Mouse (Mus musculus) liver, embryonic 12.5 days (tissue): ENCODE measurements at regions not wholly inside any gene's neighbourhood (a gene's known extent, or its start where the extent isn't known, plus 50 kb on each side); places are given as distances from the start of the nearest gene placed in this dataset.

Experiments used
- ATAC-seq: fragments of 200-750 bp; cut with Nextera tagmentation; 2 replicates; pipeline ENCODE4 v1.8.0; 2017; ENCODE audit warnings: moderate number of reproducible peaks, mild to moderate bottlenecking, moderate library complexity
- H3K27ac ChIP-seq: fragments of 300-500 bp; sonication (generic); 2 replicates; pipeline ENCODE4 v1.5.1; 2016; ENCODE audit warnings: mild to moderate bottlenecking
- H3K27me3 ChIP-seq: fragments of 300-500 bp; sonication (generic); replicated peaks from 2 replicates; pipeline ENCODE4 v1.6.1; 2016; ENCODE audit warnings: mild to moderate bottlenecking, moderate library complexity
- H3K36me3 ChIP-seq: fragments of 300-500 bp; sonication (generic); 2 replicates; pipeline ENCODE4 v1.6.1; 2016; ENCODE audit warnings: mild to moderate bottlenecking, moderate library complexity
- H3K4me1 ChIP-seq: fragments of 300-500 bp; sonication (generic); 2 replicates; pipeline ENCODE4 v1.6.1; 2016
- H3K4me2 ChIP-seq: fragments of 300-500 bp; sonication (generic); 2 replicates; pipeline ENCODE4 v1.6.1; 2016; ENCODE audit warnings: mild to moderate bottlenecking, moderate library complexity
- H3K4me3 ChIP-seq: fragments of 300-500 bp; sonication (generic); 2 replicates; pipeline ENCODE4 v1.5.1; 2016; ENCODE audit warnings: mild to moderate bottlenecking, moderate library complexity
- H3K9ac ChIP-seq: fragments of 300-500 bp; sonication (generic); 2 replicates; pipeline ENCODE4 v1.6.1; 2016; ENCODE audit warnings: mild to moderate bottlenecking, moderate library complexity
- H3K9me3 ChIP-seq: fragments of 300-500 bp; sonication (generic); replicated peaks from 2 replicates; pipeline ENCODE4 v1.6.1; 2016; ENCODE audit warnings: mild to moderate bottlenecking, moderate library complexity
- WGBS: fragments of 180-500 bp; shearing (Covaris S2); methylation state at CpG from one replicate; pipeline ENCODE4 v1.1.7; 2016; ENCODE audit not compliant: insufficient replicate concordance; 5-methylcytosine and 5-hydroxymethylcytosine counted together

GRCm38 (mm10) chr1:61139291-61139983 is 161.7 kb downstream of the Icos start:
- H3K9ac ChIP-seq, result no peak overlapping the region
- WGBS, result 19% methylated on average over 15 of the region's 15 CpGs
- peak overlapping the region; percentile 13; the same call in 1 of the 2 replicates for H3K4me2 ChIP-seq
- no peak overlapping the region for H3K27ac ChIP-seq
- H3K27me3 ChIP-seq, result no peaks in the 10 kb centered on the region; the same call in 1 of the 2 replicates
- peaks cover 5% of the 10 kb centered on the region; the same call in 1 of the 2 replicates for H3K4me1 ChIP-seq
- no peak for ATAC-seq
- H3K36me3 ChIP-seq, result no peaks in the 10 kb centered on the region
- no peaks in the 10 kb centered on the region for H3K9me3 ChIP-seq
- H3K4me3 ChIP-seq, result no peak overlapping the region

GRCm38 (mm10) chr1:61139984-61140648 is 162.4 kb downstream of the Icos start:
- no peak overlapping the region for H3K4me2 ChIP-seq
- H3K9me3 ChIP-seq, result no peaks in the 10 kb centered on the region
- H3K27me3 ChIP-seq, result no peaks in the 10 kb centered on the region; the same call in 1 of the 2 replicates
- no peak overlapping the region for H3K27ac ChIP-seq
- 50% methylated on average over 10 of the region's 10 CpGs for WGBS
- ATAC-seq, result no peak
- H3K4me3 ChIP-seq, result no peak overlapping the region
- H3K36me3 ChIP-seq, result no peaks in the 10 kb centered on the region
- no peak overlapping the region for H3K9ac ChIP-seq
- H3K4me1 ChIP-seq, result peaks cover 5% of the 10 kb centered on the region; the same call in 1 of the 2 replicates

- 17% methylated on average over 9 of the region's 9 CpGs for WGBS
- Histone ChIP-seq H3K27me3 (no peaks in the 10 kb centered on the region; the same call in 1 of the 2 replicates), H3K4me2 (no peak overlapping the region), H3K4me3 (no peak overlapping the region), H3K9me3 (no peaks in the 10 kb centered on the region), H3K27ac (no peak overlapping the region), H3K36me3 (no peaks in the 10 kb centered on the region), H3K9ac (no peak overlapping the region), H3K4me1 (peaks cover 5% of the 10 kb centered on the region; the same call in 1 of the 2 replicates)
- no peak for ATAC-seq
These were observed 163.3 kb downstream of the Icos start for GRCm38 (mm10) chr1:61140870-61141591.

- H3K9ac ChIP-seq, result no peak overlapping the region
- no peaks in the 10 kb centered on the region; the same call in 1 of the 2 replicates for H3K27me3 ChIP-seq
- no peaks in the 10 kb centered on the region for H3K36me3 ChIP-seq
- H3K9me3 ChIP-seq, result no peaks in the 10 kb centered on the region
- H3K4me2 ChIP-seq, result no peak overlapping the region
- H3K4me1 ChIP-seq, result peaks cover 5% of the 10 kb centered on the region; the same call in 1 of the 2 replicates
- no peak overlapping the region for H3K4me3 ChIP-seq
- no peak overlapping the region for H3K27ac ChIP-seq
- 23% methylated on average over 2 of the region's 2 CpGs for WGBS
- no peak for ATAC-seq
These were observed 163.8 kb downstream of the Icos start for GRCm38 (mm10) chr1:61141592-61141930.

GRCm38 (mm10) chr1:61141952-61142351 is 164.2 kb downstream of the Icos start:
- H3K4me3 ChIP-seq, result no peak overlapping the region
- H3K36me3 ChIP-seq, result no peaks in the 10 kb centered on the region
- no peaks in the 10 kb centered on the region; the same call in 1 of the 2 replicates for H3K27me3 ChIP-seq
- H3K27ac ChIP-seq, result no peak overlapping the region
- H3K9ac ChIP-seq, result no peak overlapping the region
- 34% methylated on average over 9 of the region's 9 CpGs for WGBS
- H3K4me1 ChIP-seq, result peaks cover 5% of the 10 kb centered on the region; the same call in 1 of the 2 replicates
- ATAC-seq, result no peak
- no peaks in the 10 kb centered on the region for H3K9me3 ChIP-seq
- H3K4me2 ChIP-seq, result no peak overlapping the region

- H3K36me3 ChIP-seq, result no peaks in the 10 kb centered on the region
- no peak overlapping the region for H3K4me2 ChIP-seq
- H3K9me3 ChIP-seq, result no peaks in the 10 kb centered on the region
- H3K4me1 ChIP-seq, result peaks cover 5% of the 10 kb centered on the region; the same call in 1 of the 2 replicates
- H3K4me3 ChIP-seq, result no peak overlapping the region
- H3K9ac ChIP-seq, result no peak overlapping the region
- no peaks in the 10 kb centered on the region; the same call in 1 of the 2 replicates for H3K27me3 ChIP-seq
- ATAC-seq, result no peak
- WGBS, result 43% methylated on average over 14 of the region's 14 CpGs
- H3K27ac ChIP-seq, result no peak overlapping the region
These were observed 165.5 kb downstream of the Icos start for GRCm38 (mm10) chr1:61143030-61143753.

- Histone ChIP-seq H3K4me2 (no peak overlapping the region), H3K27me3 (no peaks in the 10 kb centered on the region; the same call in 1 of the 2 replicates), H3K9me3 (no peaks in the 10 kb centered on the region), H3K9ac (no peak overlapping the region), H3K36me3 (no peaks in the 10 kb centered on the region), H3K4me1 (peaks cover 5% of the 10 kb centered on the region; the same call in 1 of the 2 replicates), H3K4me3 (no peak overlapping the region), H3K27ac (no peak overlapping the region)
- 69% methylated on average over 8 of the region's 8 CpGs for WGBS
- ATAC-seq, result no peak
These were observed 166.0 kb downstream of the Icos start for GRCm38 (mm10) chr1:61143754-61144066.

GRCm38 (mm10) chr1:61145013-61145412 is 167.3 kb downstream of the Icos start:
- Histone ChIP-seq H3K36me3 (no peaks in the 10 kb centered on the region), H3K27me3 (no peaks in the 10 kb centered on the region; the same call in 1 of the 2 replicates), H3K9ac (no peak overlapping the region), H3K4me3 (no peak overlapping the region), H3K9me3 (no peaks in the 10 kb centered on the region), H3K27ac (no peak overlapping the region), H3K4me2 (no peak overlapping the region), H3K4me1 (peaks cover 5% of the 10 kb centered on the region; the same call in 1 of the 2 replicates)
- 35% methylated on average over 4 of the region's 4 CpGs for WGBS
- ATAC-seq, result no peak

- H3K9ac ChIP-seq, result no peak overlapping the region
- H3K4me3 ChIP-seq, result no peak overlapping the region
- no peaks in the 10 kb centered on the region for H3K36me3 ChIP-seq
- H3K4me1 ChIP-seq, result peaks cover under 1% of the 10 kb centered on the region; the same call in 1 of the 2 replicates
- H3K9me3 ChIP-seq, result no peaks in the 10 kb centered on the region
- WGBS, result 61% methylated on average over 7 of the region's 7 CpGs
- no peak overlapping the region for H3K27ac ChIP-seq
- no peaks in the 10 kb centered on the region; the same call in 1 of the 2 replicates for H3K27me3 ChIP-seq
- ATAC-seq, result no peak
- H3K4me2 ChIP-seq, result no peak overlapping the region
These were observed 167.8 kb downstream of the Icos start for GRCm38 (mm10) chr1:61145572-61145971.

- Histone ChIP-seq H3K9ac (no peak overlapping the region), H3K4me1 (no peaks in the 10 kb centered on the region), H3K9me3 (no peaks in the 10 kb centered on the region), H3K27me3 (no peaks in the 10 kb centered on the region; the same call in 1 of the 2 replicates), H3K36me3 (no peaks in the 10 kb centered on the region), H3K4me3 (no peak overlapping the region), H3K27ac (no peak overlapping the region), H3K4me2 (no peak overlapping the region)
- no peak for ATAC-seq
- 43% methylated on average over 3 of the region's 3 CpGs for WGBS
These were observed 168.5 kb downstream of the Icos start for GRCm38 (mm10) chr1:61146222-61146723.

- no peak for ATAC-seq
- Histone ChIP-seq H3K27me3 (no peaks in the 10 kb centered on the region), H3K4me1 (no peaks in the 10 kb centered on the region), H3K9me3 (no peaks in the 10 kb centered on the region), H3K36me3 (no peaks in the 10 kb centered on the region), H3K4me2 (no peak overlapping the region), H3K9ac (no peak overlapping the region), H3K27ac (no peak overlapping the region), H3K4me3 (no peak overlapping the region)
- 46% methylated on average over 2 of the region's 2 CpGs for WGBS
These were observed 174.0 kb downstream of the Icos start for GRCm38 (mm10) chr1:61151742-61152141.
